Mouse (Mus musculus) mouse embryonic stem cell (cell line): ENCODE data around the gene Epb41l1.

Experiments used
- in situ Hi-C, 2 experiments: fragments of 300-500 bp; cut with MboI; formaldehyde crosslinking; loops; 1 replicate in 1 of 2; 3 replicates in 1 of 2; pipeline ENCODE4 v1.14.3; 2019 to 2020; ENCODE audit warnings: low sequenced_read_pairs in 2 of 2, low pct_unique_long_range_greater_than_20kb in 1 of 2, mixed read lengths in 1 of 2; ENCODE audit not compliant: unreplicated experiment in 1 of 2

The Epb41l1 gene

DNA sequence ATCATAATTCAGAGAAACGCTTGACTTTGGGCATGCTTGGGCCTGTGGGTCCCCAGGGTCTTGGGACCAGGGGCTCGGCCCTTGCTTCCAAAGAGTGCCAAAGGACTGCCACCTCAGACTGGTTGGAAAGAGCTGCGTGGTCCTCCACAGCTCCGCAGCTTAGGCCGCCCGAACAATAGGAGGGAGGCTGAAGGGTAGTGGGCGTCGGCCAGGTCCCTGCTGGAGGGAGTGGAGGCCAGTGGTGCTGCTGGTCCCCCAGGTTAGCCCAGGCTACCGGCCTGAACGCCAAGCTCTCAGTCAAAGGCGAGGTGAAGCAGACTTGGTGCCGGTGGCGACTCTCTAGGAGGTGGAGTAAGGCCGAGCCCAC, 399 bp upstream of the Epb41l1 start:
- in situ Hi-C loops = no loop called here

DNA sequence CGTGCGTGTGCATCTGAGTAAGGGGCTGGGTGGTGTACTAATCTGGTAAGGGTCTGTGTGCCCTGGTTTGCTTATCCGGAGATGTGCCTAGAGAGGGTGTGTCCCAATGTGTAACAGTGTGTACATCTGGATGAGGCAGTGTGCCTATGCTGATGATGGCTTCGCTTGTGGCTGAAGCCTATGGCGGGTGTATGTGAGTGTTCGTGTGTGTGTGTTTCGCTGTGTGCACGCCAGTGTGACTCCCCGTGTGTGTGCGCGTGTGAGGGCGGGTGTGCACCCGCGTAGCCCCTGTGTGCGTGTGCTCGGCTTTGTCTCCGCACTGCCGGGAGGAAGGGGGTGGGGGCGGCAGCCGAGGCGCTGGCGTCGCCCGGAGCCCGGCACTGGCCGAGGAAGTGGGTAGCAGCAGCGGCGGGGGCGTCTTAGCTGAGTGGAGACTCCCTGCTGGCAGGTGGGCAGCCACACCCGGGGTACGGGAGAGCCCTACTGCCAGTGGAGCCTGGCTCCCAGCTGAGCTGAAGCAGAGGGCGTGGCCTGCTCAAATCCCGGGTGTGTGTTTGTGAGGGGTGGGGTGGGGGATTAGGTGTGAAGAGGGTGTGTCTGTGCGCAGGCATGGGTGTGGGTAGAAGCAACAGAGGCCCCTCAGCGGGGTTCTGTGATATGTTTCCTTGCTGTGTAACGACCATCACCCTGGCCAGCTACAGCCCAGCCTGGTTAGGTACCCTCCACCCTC, 837 bp downstream of the Epb41l1 start:
- in situ Hi-C loops = no loop called here

DNA sequence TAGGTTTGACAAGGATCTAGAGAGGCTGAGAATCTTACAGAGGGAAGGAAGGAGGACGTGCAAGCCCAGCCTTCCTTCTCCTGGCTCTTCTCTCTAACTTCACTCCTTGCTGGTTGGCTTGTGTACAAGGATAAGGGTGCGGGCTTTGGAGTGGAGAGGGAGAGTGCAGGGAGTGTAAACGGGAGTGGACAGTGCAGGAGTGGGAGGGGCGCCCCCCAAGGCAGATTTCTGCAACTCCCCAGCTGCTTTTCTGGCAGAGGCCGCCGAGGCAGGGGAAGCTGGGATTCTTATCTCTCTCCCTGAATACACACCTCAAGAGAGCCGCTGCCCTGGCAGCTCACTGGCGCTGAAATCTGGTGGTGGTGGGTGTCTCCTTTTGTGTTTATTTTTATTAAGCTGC, 1.9 kb downstream of the Epb41l1 start:
- in situ Hi-C loops = no loop called here

DNA sequence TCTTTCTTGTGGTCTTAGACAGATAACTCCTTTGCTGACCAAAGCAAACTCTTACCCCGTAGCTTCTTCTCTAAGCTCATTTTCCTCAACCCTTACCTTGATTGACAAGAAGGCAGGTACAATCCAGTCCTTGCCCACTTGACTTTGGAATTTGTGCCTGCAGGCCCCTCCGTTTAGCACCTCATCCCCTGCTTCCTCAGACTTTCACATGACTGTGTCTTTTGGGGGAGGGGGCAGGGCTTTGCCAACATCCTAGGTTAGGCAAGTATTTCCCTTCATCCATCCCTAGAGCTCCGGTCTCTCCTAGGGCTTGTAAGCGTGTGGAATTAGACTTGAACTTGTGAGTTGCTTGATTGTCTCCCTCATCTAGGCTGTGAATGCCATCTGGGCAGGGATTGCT, 3.0 kb downstream of the Epb41l1 start:
- in situ Hi-C loops = no loop called here

DNA sequence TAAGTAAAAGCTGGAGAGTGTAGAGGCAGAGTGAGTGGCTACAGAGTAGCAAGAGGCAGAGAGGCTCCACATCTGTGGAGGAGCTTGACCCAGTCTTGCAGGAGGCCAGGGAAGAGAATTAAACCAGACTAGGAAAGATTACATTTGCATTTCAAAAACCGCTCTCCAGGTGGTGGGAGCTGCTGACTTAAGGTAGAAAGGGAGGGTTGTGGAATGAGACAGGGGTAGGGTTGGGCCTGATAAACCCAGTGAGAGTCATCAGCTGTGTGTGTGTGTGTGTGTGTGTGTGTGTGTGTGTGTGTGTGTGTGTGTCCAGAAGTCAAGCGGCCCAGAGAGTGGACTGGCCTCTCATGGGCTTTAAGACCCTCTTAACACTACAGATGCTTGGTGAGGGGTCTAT, 4.9 kb downstream of the Epb41l1 start:
- in situ Hi-C loops = no loop called here

DNA sequence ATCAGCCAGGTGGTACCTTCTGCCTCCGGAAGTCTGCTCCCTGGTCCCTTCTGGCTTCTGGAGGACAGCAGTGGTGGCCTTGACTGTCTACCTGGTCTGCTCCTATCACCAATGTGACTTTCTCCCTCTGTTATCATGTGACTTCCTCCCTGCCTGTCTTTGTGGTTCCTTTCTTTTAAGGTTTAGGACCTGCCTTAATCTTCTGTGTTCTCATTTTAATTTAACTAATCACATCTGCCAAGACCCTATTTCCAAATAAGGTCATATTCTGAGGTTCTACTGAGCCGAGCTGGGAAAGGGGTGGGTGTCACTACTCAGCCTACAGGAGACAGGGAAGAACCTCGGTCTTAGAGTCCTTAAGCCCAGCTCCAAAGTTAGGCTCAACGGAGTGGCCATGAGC, 5.4 kb downstream of the Epb41l1 start:
- in situ Hi-C loops = no loop called here

DNA sequence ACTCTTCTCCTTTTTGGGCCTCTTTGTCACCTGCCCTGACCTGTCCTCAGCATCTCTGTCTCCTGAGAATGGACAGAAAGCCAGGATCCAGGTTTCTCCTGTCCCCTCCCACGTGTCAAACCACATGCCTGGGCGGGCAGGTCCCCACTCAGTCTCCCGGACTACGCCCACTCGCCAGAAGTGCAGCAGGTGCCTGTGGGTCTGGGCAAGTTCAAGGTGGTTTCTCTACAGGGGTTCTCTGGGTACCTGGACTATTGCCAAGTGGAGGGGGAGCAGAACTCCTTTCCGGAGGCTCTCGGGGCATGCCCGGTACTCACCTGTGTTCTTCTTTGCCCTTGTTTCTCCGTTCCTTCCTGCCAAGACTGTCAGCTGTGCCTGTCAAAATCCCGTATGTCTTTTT, 9.1 kb downstream of the Epb41l1 start:
- in situ Hi-C loops = no loop called here

DNA sequence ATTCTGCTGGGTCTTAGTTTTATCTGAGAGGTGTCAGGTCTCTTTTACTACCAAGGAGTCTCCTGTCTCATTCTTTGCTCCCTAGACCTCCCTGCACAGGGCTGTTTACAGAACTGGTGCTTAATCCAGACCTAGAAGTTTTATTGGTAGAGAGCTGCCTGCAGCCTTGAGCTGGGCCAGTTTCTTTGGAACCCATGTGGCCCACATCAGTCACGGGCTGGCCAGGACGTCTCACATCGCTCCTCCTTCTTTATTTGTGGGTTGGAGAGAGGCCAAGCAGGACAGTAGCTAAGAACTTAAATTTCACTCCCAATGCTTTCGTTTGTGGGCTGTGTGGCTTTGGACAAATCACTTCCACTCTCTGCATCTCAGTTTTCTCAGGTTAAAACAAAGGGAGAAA, 9.6 kb downstream of the Epb41l1 start:
- in situ Hi-C loops = no loop called here

DNA sequence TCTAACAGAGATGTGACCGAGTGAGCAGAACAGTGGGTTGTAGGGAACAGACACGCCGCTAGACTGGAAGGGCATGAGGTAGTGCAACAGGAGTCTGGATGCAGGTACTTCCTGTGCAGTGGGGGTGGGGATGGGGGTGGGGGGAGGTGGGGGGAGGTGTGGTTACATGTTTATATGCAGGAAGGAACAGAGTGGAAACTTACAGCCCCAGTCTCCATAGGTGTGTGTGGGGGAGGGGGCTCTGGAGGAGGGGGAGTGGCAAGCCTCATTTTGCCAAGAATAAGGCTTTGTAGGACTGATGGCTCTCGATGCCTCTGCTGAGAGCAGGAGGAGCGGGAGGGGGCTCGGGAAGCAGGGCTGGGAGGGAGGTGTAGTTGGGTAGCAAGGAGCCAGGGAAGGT, 10.7 kb downstream of the Epb41l1 start:
- in situ Hi-C loops = no loop called here

DNA sequence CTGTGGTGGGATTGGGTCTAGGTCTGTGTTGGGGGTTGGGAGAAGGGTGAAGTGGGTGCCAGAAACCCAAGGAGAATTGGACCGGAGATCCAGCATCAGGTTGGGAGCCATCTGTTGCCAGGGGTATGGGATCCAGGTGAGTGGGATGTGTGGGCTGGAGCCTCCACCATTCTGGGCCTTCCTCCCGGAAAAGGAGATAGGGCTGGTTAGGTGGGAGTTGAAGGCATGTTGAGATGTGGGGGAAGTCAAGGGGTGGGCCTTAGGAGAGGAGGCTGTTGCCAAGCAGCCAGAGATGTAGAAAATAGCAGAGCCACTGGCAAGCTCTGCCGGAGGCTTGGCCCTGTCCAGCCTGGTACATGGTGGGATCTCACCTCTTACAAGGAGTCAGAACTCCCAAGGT, 11.4 kb downstream of the Epb41l1 start:
- in situ Hi-C loops = no loop called here

DNA sequence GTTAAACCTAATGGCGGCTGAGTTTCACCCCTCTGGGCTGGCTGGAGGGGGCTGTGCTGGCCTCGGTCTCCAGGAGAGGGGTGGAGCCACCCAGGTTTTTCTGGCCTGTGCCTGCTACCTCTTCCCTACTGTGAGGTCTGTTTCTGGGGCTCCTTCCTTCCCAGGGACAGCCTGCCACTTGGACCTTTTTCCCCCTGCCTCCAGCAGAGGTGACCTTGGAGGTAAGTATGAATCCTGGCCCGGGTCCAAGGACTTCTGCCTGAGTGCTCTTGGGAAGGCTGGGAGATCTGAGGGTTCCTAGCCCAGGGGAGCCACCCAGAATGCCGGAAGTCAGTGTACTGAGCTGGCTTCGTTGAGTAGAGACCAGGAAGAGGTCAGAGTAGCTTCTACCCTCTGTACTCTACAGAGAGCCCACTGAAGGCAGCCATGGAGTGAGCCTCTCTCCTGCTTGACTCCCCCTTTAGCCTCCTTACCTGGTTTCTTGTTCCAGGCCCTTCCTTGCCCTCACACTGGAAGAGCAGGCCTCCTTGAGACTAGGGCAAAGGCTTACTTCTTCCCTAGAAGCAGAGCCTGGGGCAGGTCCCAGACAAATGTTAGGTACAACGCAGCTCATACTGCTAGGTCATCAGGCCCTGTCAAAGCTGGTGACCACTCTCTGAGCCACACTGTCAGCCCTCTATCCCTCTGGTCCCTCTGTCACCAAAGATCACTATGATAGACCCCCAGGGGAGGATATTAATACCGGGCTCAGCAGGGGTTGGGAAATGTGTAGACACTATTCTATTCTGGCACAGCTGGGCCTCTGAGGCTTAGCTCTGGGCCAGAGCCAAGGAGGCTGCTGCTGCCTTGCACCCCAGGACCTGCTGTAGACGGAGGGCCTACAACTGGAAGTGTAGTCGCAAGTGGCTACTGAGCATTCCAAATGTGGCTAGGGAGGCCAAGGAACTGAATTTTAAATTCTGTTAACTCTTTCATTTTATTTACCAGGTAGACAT, 12.5 kb downstream of the Epb41l1 start:
- in situ Hi-C loops = no loop called here

DNA sequence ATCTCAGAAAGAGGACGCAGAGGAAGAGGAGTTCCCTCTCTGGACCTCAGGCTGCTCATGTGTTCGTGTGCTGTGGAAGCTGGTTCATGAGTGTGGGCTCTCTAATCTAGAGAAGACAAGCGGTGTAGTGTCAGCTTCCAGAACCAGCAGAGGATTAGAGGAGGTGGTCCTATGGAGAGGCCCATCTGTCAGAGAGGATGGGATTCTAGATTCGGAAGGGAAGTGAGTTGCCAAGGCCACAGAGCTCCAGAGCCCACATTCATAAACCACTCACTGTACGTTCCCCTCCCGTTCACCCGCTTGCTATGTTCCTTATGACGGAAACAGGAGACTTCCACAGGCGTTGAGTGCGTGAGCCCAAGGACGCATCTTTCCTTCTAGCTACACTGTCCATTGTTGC, 16.9 kb downstream of the Epb41l1 start:
- in situ Hi-C loops = no loop called here

DNA sequence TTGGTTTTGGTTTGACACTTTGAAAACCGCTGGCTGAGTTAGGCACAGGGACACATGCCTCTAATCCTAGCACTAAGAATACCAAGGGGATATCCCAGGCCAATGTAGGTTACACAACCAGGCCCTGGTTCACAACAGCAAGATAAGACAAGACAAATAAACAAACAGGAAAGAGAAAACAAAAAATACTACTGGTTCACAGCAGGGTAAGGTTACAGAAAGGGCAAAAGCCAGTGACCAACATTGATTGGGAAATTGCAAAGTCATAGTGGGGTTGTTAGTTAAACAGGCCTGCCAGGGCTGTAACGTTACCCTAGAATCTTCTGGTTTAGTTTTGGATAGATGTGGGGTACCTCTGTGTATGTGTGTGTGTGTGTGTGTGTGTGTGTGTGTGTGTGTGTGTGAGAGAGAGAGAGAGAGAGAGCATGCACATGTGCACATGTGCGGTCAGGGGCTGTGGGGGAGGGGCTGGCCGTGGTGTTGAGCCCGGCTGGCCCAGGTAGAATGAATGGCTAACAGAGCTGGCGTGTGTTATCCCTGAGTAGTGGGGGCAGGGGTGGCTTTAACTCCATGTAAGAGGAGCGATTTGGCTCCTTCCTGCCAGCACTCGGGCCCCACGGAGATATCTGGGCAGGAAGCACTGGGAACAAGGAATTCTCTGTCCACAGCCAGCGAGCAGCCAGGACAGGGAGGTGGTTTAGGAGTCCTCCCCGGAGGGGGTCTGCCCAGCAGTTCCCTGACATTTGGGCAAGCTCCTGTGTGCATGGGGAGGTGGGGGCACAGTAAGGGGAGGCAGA, 19.2 kb downstream of the Epb41l1 start:
- in situ Hi-C loops = no loop called here

DNA sequence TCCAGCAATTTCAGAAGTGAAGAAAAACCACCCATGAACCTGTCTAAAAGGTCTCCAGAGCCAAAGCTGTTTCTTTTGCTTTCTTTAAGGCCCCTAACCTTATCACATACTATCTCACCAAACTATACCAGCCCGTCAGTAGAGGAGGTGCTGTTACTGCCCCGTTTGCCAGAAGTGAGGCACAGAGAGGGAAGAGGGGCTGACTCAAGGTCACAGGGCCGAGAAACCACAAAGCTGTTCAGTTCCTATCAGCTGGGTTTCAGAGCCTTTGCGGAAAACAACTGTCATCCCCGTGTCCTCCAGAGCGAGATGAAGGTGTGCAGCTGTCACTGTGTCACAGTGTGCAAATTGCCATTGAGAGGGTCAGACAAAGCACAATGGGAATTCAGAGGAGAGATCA, 21.2 kb downstream of the Epb41l1 start:
- in situ Hi-C loops = no loop called here

DNA sequence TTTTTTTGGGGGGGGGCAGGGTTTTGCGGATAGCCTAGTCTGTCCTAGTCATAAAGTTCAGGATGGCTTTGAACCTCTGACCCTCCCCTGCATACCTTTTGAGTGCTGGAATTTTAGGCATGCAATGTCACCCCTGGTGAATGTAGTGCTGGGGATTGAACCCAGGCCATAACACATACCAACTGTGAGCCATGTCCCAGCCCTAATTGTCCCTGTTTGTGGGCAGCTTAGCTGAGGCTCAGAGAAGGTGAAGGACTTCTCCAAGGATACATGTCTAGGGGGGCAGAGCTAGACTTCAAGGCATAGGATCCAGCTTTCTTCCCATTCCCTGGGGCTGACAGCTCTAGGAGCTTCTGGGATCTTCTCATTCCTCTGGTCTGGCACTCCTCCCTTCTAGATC, 22.6 kb downstream of the Epb41l1 start:
- in situ Hi-C loops = no loop called here

DNA sequence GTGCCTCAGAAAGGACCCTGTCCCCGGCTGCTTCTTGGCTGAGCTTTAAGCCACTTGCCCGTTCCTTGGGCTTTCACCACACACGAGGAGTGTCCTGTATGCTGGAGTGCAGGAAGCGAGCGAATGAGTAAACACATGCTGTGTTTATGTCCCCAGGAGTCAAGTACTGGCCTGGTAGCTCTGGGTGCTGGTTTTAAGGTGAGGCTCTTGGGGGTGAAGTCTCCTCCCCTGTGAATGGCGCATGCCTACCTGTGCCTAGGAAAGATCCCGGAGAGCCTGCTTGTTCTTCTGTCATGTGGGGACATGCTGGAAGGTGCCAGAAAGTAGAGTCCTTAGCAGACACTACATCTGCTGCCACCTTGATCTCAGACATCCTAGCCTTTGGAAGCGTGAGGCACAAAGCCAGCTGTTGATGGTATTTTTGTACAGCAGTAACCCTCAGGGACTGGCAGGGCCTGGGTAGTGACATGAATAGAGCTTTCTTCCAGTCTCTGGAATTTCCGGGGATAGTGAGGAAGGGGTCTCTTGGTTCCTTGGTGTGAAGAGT, 25.9 kb downstream of the Epb41l1 start:
- in situ Hi-C loops = no loop called here

DNA sequence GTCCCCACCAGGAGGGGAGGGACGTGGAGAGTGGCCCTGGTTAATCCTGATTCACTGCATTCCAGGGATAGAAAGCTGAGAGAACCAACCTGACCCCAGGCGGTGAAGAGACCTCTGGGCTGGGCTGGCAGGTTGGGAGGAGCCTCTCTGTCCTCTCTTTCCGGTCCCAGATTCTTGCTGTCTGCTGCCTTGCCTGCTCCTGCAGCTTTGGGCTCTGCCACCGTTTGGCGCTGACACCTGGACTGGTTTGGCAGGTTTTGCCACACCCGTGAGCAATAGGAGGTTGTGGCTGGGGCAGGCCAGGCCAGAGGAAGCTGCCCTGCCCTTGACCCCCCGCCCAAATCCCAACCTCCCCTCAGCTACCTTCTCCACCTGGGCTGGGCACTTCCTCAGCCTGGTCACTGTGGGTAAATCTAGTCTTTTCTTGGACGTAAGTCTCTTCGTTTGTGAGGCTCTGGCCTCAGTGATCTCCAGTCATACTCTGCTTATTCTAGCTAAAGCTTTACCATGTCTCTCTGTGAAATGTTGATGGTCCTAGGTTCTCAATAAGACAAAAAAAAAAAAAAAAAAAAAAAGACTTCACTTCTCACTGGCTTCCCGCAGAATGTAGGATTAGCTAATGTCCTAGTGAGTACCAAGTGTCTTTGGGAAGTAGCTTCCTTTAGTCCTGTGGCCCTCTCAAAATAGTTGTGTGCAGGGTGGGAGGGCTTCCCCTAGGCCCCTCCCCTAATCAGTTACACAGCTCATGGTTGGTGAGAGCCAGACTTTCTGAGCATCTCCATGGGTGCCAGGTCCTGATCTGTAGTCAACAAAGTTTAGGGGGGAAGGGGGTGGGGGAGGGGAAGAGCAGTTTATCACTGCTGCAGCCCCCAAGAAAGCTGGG, 26.9 kb downstream of the Epb41l1 start:
- in situ Hi-C loops = no loop called here
